ENCODE assay signal across 15 mouse cellular contexts in genomic region chr17:34948721-34949552, GRCm38 (mm10). TPM values are rescaled to one million over a fixed set of nuclear protein-coding genes. Genes with fewer than 3 reads are reported as not detected.
A peak's percentile ranks its signal among the peaks of the same experiment; 100 is the strongest.
DNase-seq lines count a peak whose midpoint lies in the region; ATAC-seq lines count a peak whose summit lies in the region.
"Not testable (repeated sequence)": the region's sequence is repeated elsewhere in the genome, so short reads cannot be mapped to it uniquely, and the experiment has no call there.
"Had no signal": no experiment of that assay in that cellular context is flagged by ENCODE, and none has a peak within 500 bp of the region (broad histone marks: within the 10 kb centered on the region; RNA-seq: fewer than 3 reads in every experiment).

No protein-coding gene starts in this region.

- ATAC-seq in forebrain, embryonic 12.5 days (ENCODE audit: low FRiP score); intestine, embryonic 14.5 days (replicated peaks; ENCODE audit: low FRiP score, low TSS enrichment, low read depth); kidney, embryonic 16.5 days (ENCODE audit: low FRiP score, low TSS enrichment); liver, embryonic 12.5 days: not testable (repeated sequence)

- not testable (repeated sequence) for H3K4me3 ChIP-seq in forebrain, embryonic 12.5 days (replicated peaks); intestine, embryonic 14.5 days (ENCODE audit: low read depth, low read length); kidney, embryonic 16.5 days (ENCODE audit: low read length); liver, embryonic 12.5 days; midbrain, embryonic 10.5 days

- 66% methylated on average over 9 of the region's 9 CpGs for WGBS in forebrain, embryonic 12.5 days
- 66% methylated on average over 9 of the region's 9 CpGs for WGBS in intestine, embryonic 14.5 days
- WGBS in kidney, embryonic 16.5 days = 57% methylated on average over 9 of the region's 9 CpGs
- 41% methylated on average over 9 of the region's 9 CpGs for WGBS in liver, embryonic 12.5 days (ENCODE audit: insufficient replicate concordance)
- whole genome bisulfite sequencing in midbrain, embryonic 10.5 days = 66% methylated on average over 9 of the region's 9 CpGs

- not testable (repeated sequence) for H3K9ac ChIP-seq in forebrain, embryonic 12.5 days; intestine, embryonic 14.5 days (ENCODE audit: low read length); kidney, embryonic 16.5 days (replicated peaks; ENCODE audit: low read length); liver, embryonic 12.5 days

- not testable (repeated sequence) for H3K27me3 ChIP-seq in forebrain, embryonic 12.5 days; intestine, embryonic 14.5 days (replicated peaks; ENCODE audit: control insufficient read depth, insufficient read depth, low read length); kidney, embryonic 16.5 days (ENCODE audit: insufficient read depth, low read length); liver, embryonic 12.5 days (replicated peaks); midbrain, embryonic 10.5 days (ENCODE audit: low read depth, poor library complexity, severe bottlenecking)

- DNase-seq in ES-CJ7 (ENCODE audit: low read depth, low spot score) = peak; percentile 49
- DNase-seq in embryo, embryonic 10.5 days (ENCODE audit: low spot score) = peak; percentile 27
- not testable (repeated sequence) for DNase-seq in intestine, embryonic 14.5 days (ENCODE audit: low spot score)
- DNase-seq in midbrain, embryonic 10.5 days (ENCODE audit: low spot score) = peak; percentile 24

- not testable (repeated sequence) for H3K9me3 ChIP-seq in forebrain, embryonic 12.5 days; intestine, embryonic 14.5 days (ENCODE audit: control insufficient read depth, low read length); kidney, embryonic 16.5 days (ENCODE audit: low read length); liver, embryonic 12.5 days (replicated peaks); midbrain, embryonic 10.5 days (replicated peaks)

- 0 out of 2 replicates have a peak overlapping the region, but pooled peaks have one; percentile 56 for H3K27ac ChIP-seq in forebrain, embryonic 12.5 days
- H3K27ac ChIP-seq in intestine, embryonic 14.5 days (ENCODE audit: low read depth) = peak overlapping the region; percentile 96
- H3K27ac ChIP-seq in kidney, embryonic 16.5 days (ENCODE audit: low read length) = peak overlapping the region; percentile 69
- peak overlapping the region; percentile 94 for H3K27ac ChIP-seq in liver, embryonic 12.5 days
- not testable (repeated sequence) for H3K27ac ChIP-seq in midbrain, embryonic 10.5 days (replicated peaks)

- H3K36me3 ChIP-seq in forebrain, embryonic 12.5 days (replicated peaks) = peaks cover 18% of the 10 kb centered on the region
- peaks cover 21% of the 10 kb centered on the region for H3K36me3 ChIP-seq in intestine, embryonic 14.5 days (ENCODE audit: control insufficient read depth, insufficient read depth, low read length)
- H3K36me3 ChIP-seq in kidney, embryonic 16.5 days (ENCODE audit: insufficient read depth, low read length) = peaks cover 21% of the 10 kb centered on the region
- peaks cover 25% of the 10 kb centered on the region for H3K36me3 ChIP-seq in liver, embryonic 12.5 days
- H3K36me3 ChIP-seq in midbrain, embryonic 10.5 days = peaks cover 25% of the 10 kb centered on the region

- H3K4me1 ChIP-seq in forebrain, embryonic 12.5 days = peaks cover 14% of the 10 kb centered on the region
- not testable (repeated sequence) for H3K4me1 ChIP-seq in intestine, embryonic 14.5 days (replicated peaks; ENCODE audit: control insufficient read depth, insufficient read depth, low read length); kidney, embryonic 16.5 days (ENCODE audit: insufficient read depth, low read length)
- peaks cover 31% of the 10 kb centered on the region for H3K4me1 ChIP-seq in liver, embryonic 12.5 days
- H3K4me1 ChIP-seq in midbrain, embryonic 10.5 days = peaks cover 11% of the 10 kb centered on the region

- not testable (repeated sequence) for H3K4me2 ChIP-seq in forebrain, embryonic 12.5 days; intestine, embryonic 14.5 days (ENCODE audit: low read length); kidney, embryonic 16.5 days (replicated peaks; ENCODE audit: low read depth, low read length); liver, embryonic 12.5 days

RNA-seq across cellular contexts. Expression of gene Hspa1b, which starts 10.1 kb away (rescaled TPM):
- 0.11 and 0.21 TPM in 2 replicates for polyA plus RNA-seq in forebrain, embryonic 12.5 days (2016; fragmentation: Nextera tagmentation; extraction: Ambion mirVana)
- polyA plus RNA-seq in intestine, embryonic 14.5 days (2014; fragmentation: Nextera tagmentation; extraction: Ambion mirVana) = 0.24 and 0.46 TPM in 2 replicates
- 0.76 and 0.80 TPM in 2 replicates for polyA plus RNA-seq in kidney, embryonic 16.5 days (2015; fragmentation: Nextera tagmentation; extraction: Ambion mirVana)
- polyA plus RNA-seq in liver, embryonic 12.5 days (2016; fragmentation: Nextera tagmentation; extraction: Ambion mirVana) = 0.11 and 0.21 TPM in 2 replicates
- polyA plus RNA-seq in midbrain, embryonic 10.5 days (2016; fragmentation: Nextera tagmentation; extraction: Ambion mirVana) = 0.19 TPM in 1 of 2 replicates, not detected in the other
- polyA plus RNA-seq: forebrain, embryonic 14.5 days had no signal

RNA-seq across cellular contexts. Expression of gene Neu1, which starts 17.9 kb away (rescaled TPM):
- polyA plus RNA-seq in forebrain, embryonic 12.5 days (2016; fragmentation: Nextera tagmentation; extraction: Ambion mirVana) = 16.2 and 16.9 TPM in 2 replicates
- polyA plus RNA-seq in intestine, embryonic 14.5 days (2014; fragmentation: Nextera tagmentation; extraction: Ambion mirVana) = 40.1 and 42.8 TPM in 2 replicates
- 50.0 and 54.1 TPM in 2 replicates for polyA plus RNA-seq in kidney, embryonic 16.5 days (2015; fragmentation: Nextera tagmentation; extraction: Ambion mirVana)
- 16.9 and 17.3 TPM in 2 replicates for polyA plus RNA-seq in liver, embryonic 12.5 days (2016; fragmentation: Nextera tagmentation; extraction: Ambion mirVana)
- polyA plus RNA-seq in midbrain, embryonic 10.5 days (2016; fragmentation: Nextera tagmentation; extraction: Ambion mirVana) = 16.1 and 19.2 TPM in 2 replicates

RNA-seq across cellular contexts. Expression of gene Gm20481, which starts 20.8 kb away (rescaled TPM):
- not detected in 2 replicates for polyA plus RNA-seq in forebrain, embryonic 12.5 days (2016; fragmentation: Nextera tagmentation; extraction: Ambion mirVana)
- polyA plus RNA-seq in intestine, embryonic 14.5 days (2014; fragmentation: Nextera tagmentation; extraction: Ambion mirVana) = not detected in 2 replicates
- not detected in 2 replicates for polyA plus RNA-seq in kidney, embryonic 16.5 days (2015; fragmentation: Nextera tagmentation; extraction: Ambion mirVana)
- polyA plus RNA-seq in liver, embryonic 12.5 days (2016; fragmentation: Nextera tagmentation; extraction: Ambion mirVana) = 0.73 TPM in 1 of 2 replicates, not detected in the other
- 0.27 TPM in 1 of 2 replicates, not detected in the other for polyA plus RNA-seq in midbrain, embryonic 10.5 days (2016; fragmentation: Nextera tagmentation; extraction: Ambion mirVana)
- polyA plus RNA-seq: activated CD4-positive, CD25-positive, alpha-beta regulatory T cell, adult 4 months; forebrain, embryonic 14.5 days; heart, embryonic 13.5 days; hindbrain, embryonic 14.5 days; limb, embryonic 15.5 days; lung, postnatal 0 days; midbrain, embryonic 13.5 days; neural tube, embryonic 15.5 days had no signal

RNA-seq across cellular contexts. Expression of gene Hspa1a, which starts 23.0 kb away (rescaled TPM):
- 2.0 and 2.3 TPM in 2 replicates for polyA plus RNA-seq in forebrain, embryonic 12.5 days (2016; fragmentation: Nextera tagmentation; extraction: Ambion mirVana)
- 3.5 and 4.5 TPM in 2 replicates for polyA plus RNA-seq in intestine, embryonic 14.5 days (2014; fragmentation: Nextera tagmentation; extraction: Ambion mirVana)
- 11.2 and 13.4 TPM in 2 replicates for polyA plus RNA-seq in kidney, embryonic 16.5 days (2015; fragmentation: Nextera tagmentation; extraction: Ambion mirVana)
- polyA plus RNA-seq in liver, embryonic 12.5 days (2016; fragmentation: Nextera tagmentation; extraction: Ambion mirVana) = 2.8 and 5.0 TPM in 2 replicates
- 1.3 and 1.6 TPM in 2 replicates for polyA plus RNA-seq in midbrain, embryonic 10.5 days (2016; fragmentation: Nextera tagmentation; extraction: Ambion mirVana)

RNA-seq across cellular contexts. Expression of gene Hspa1l, which starts 23.6 kb away (rescaled TPM):
- 1.2 and 1.3 TPM in 2 replicates for polyA plus RNA-seq in forebrain, embryonic 12.5 days (2016; fragmentation: Nextera tagmentation; extraction: Ambion mirVana)
- polyA plus RNA-seq in intestine, embryonic 14.5 days (2014; fragmentation: Nextera tagmentation; extraction: Ambion mirVana) = 0.53 and 1.2 TPM in 2 replicates
- polyA plus RNA-seq in kidney, embryonic 16.5 days (2015; fragmentation: Nextera tagmentation; extraction: Ambion mirVana) = 1.0 and 1.3 TPM in 2 replicates
- polyA plus RNA-seq in liver, embryonic 12.5 days (2016; fragmentation: Nextera tagmentation; extraction: Ambion mirVana) = 0.38 and 0.49 TPM in 2 replicates
- polyA plus RNA-seq in midbrain, embryonic 10.5 days (2016; fragmentation: Nextera tagmentation; extraction: Ambion mirVana) = 0.71 and 0.81 TPM in 2 replicates
